16 mouse cellular contexts compared by ENCODE assay signal in genomic region chr4:151408811-151409210, GRCm38 (mm10).
DNase-seq lines count a peak whose midpoint lies in the region; ATAC-seq and TF ChIP-seq lines count a peak whose summit lies in the region.
"Had no signal": no experiment of that assay in that cellular context is flagged by ENCODE, and none has a peak within 500 bp of the region (broad histone marks: within the 10 kb centered on the region; RNA-seq: fewer than 3 reads in every experiment).

No protein-coding gene starts in this region.

- no peak for TF ChIP-seq CTCF in lung, embryonic 14.5 days (IDR thresholded peaks at IDR 0.05; ENCODE audit: low read depth)
- no peak for TF ChIP-seq CTCF in left cerebral cortex, adult 2 months (IDR thresholded peaks at IDR 0.05)

- no peak overlapping the region for H3K9ac ChIP-seq in heart, embryonic 12.5 days
- H3K9ac ChIP-seq in lung, embryonic 14.5 days = no peak overlapping the region
- H3K9ac ChIP-seq: embryonic facial prominence, embryonic 15.5 days; heart, embryonic 13.5 days; liver, postnatal 0 days; neural tube, embryonic 15.5 days had no signal

- 0 out of 2 replicates have a peak, but pooled peaks cover 4% of the 10 kb centered on the region for H3K27me3 ChIP-seq in heart, embryonic 12.5 days (replicated peaks)
- no peaks in the 10 kb centered on the region for H3K27me3 ChIP-seq in lung, embryonic 14.5 days (ENCODE audit: insufficient read depth, low read length)
- H3K27me3 ChIP-seq: embryonic facial prominence, embryonic 15.5 days; neural tube, embryonic 15.5 days had no signal

- no peak overlapping the region for H3K4me3 ChIP-seq in heart, embryonic 12.5 days
- no peak overlapping the region for H3K4me3 ChIP-seq in lung, embryonic 14.5 days (ENCODE audit: low read depth, low read length)
- no peak overlapping the region for H3K4me3 ChIP-seq in left cerebral cortex, adult 2 months
- H3K4me3 ChIP-seq: embryonic facial prominence, embryonic 15.5 days; heart, embryonic 13.5 days; hindbrain, embryonic 10.5 days; neural tube, embryonic 15.5 days had no signal

- WGBS in heart, embryonic 12.5 days = 46% methylated on average over 8 of the region's 8 CpGs
- WGBS in lung, embryonic 14.5 days = 35% methylated on average over 8 of the region's 8 CpGs

- peaks cover 17% of the 10 kb centered on the region for H3K4me1 ChIP-seq in heart, embryonic 12.5 days (replicated peaks)
- H3K4me1 ChIP-seq in lung, embryonic 14.5 days (ENCODE audit: insufficient read depth) = no peaks in the 10 kb centered on the region

- H3K27ac ChIP-seq in heart, embryonic 12.5 days (ENCODE audit: poor library complexity, severe bottlenecking) = no peak overlapping the region
- no peak overlapping the region for H3K27ac ChIP-seq in lung, embryonic 14.5 days (ENCODE audit: low read depth)
- H3K27ac ChIP-seq in left cerebral cortex, adult 2 months = no peak overlapping the region
- H3K27ac ChIP-seq: embryonic facial prominence, embryonic 15.5 days; heart, embryonic 13.5 days; hindbrain, embryonic 10.5 days had no signal

- intact Hi-C loops in left cerebral cortex, adult 2 months (cut with DNase I) = no loop called here

- H3K36me3 ChIP-seq in heart, embryonic 12.5 days = no peaks in the 10 kb centered on the region
- H3K36me3 ChIP-seq in lung, embryonic 14.5 days (ENCODE audit: insufficient read depth) = no peaks in the 10 kb centered on the region
- H3K36me3 ChIP-seq: embryonic facial prominence, embryonic 15.5 days; heart, embryonic 13.5 days; hindbrain, embryonic 10.5 days; neural tube, embryonic 15.5 days had no signal

- peaks cover 8% of the 10 kb centered on the region for H3K9me3 ChIP-seq in heart, embryonic 12.5 days (replicated peaks)
- H3K9me3 ChIP-seq in lung, embryonic 14.5 days (ENCODE audit: low read depth, low read length) = no peaks in the 10 kb centered on the region
- H3K9me3 ChIP-seq: embryonic facial prominence, embryonic 15.5 days; heart, embryonic 13.5 days; neural tube, embryonic 15.5 days had no signal

- peak; percentile 56 to 64 for DNase-seq in cerebellum, postnatal 10 days
- no peak for DNase-seq in cerebellum, adult 8-10 months
- DNase-seq in heart, adult 18-20 months = peak; percentile 7 to 16
- DNase-seq in lung, embryonic 14.5 days = peak; percentile 44
- no peak for DNase-seq in lung, postnatal 25 days (ENCODE audit: low spot score)
- peak; percentile 54 for DNase-seq in retina, embryonic 14.5 days (ENCODE audit: low spot score)
- no peak for DNase-seq in left cerebral cortex, adult 2 months (ENCODE audit: extremely low spot score in 1 of 2, low spot score in 2 of 2)
- DNase-seq: adrenal gland, postnatal 10 days; kidney, adult 18-20 months; liver, postnatal 0 days; right cerebral cortex, postnatal 14 days had no signal

- no peak overlapping the region for H3K4me2 ChIP-seq in heart, embryonic 12.5 days
- no peak overlapping the region for H3K4me2 ChIP-seq in lung, embryonic 14.5 days
- H3K4me2 ChIP-seq: embryonic facial prominence, embryonic 15.5 days; heart, embryonic 13.5 days; neural tube, embryonic 15.5 days had no signal

- ATAC-seq in heart, embryonic 12.5 days (ENCODE audit: insufficient number of reproducible peaks, low FRiP score) = no peak
- ATAC-seq in lung, embryonic 14.5 days (ENCODE audit: insufficient read depth) = peak; percentile 28; the same call in 1 of the 2 replicates
- ATAC-seq: liver, postnatal 0 days had no signal

Comparison
In these comparisons a context has a peak if more than half of its experiments do, and no peak if none do; other contexts are left out.
1. DNase-seq: peak in cerebellum, postnatal 10 days (2 of 2), heart, adult 18-20 months (2 of 2), lung, embryonic 14.5 days (single experiment) and retina, embryonic 14.5 days (single experiment); none in cerebellum, adult 8-10 months (single experiment), lung, postnatal 25 days (single experiment) and left cerebral cortex, adult 2 months (0 of 2).